Mouse (Mus musculus) embryonic fibroblast, embryonic 13.5 days (primary cell): ENCODE measurements around the gene Gm28778.

Experiments used
- CTCF ChIP-seq: IDR thresholded peaks from 2 replicates; pipeline ENCODE4 v1.5.1; 2011; ENCODE audit warnings: mild to moderate bottlenecking, control low read depth, low read length, moderate library complexity, borderline replicate concordance; ENCODE audit not compliant: insufficient read depth
- POLR2A ChIP-seq: IDR thresholded peaks from 2 replicates; pipeline ENCODE4 v1.6.1; 2011; ENCODE audit warnings: low read depth, mild to moderate bottlenecking, control low read depth, low read length, moderate library complexity

GRCm38 (mm10) chr1:53335465-53335864, 38.6 kb downstream of the Gm28778 start:
- no peak for TF ChIP-seq CTCF
- TF ChIP-seq POLR2A: no peak
